Mouse (Mus musculus): ENCODE measurements around the gene Emc4.

GRCm38 (mm10) chr2:112390843-112391242 is 23.0 kb upstream of the Emc4 start:
- TF ChIP-seq CTCF (IDR thresholded peaks at IDR 0.05; ENCODE audit: low read depth, low read length) (no peak), POLR2A (IDR thresholded peaks at IDR 0.05; ENCODE audit: insufficient read depth, low read length) (no peak), EP300 (IDR thresholded peaks at IDR 0.05; ENCODE audit: insufficient read depth, low read depth, low read length) (no peak)
